Mouse (Mus musculus) urinary bladder, postnatal 14 days (tissue): ENCODE measurements around the gene Tmem107.

Experiments
- DNase-seq: peaks from one replicate; pipeline ENCODE4 v3.0.0; 2021; ENCODE audit warnings: low spot score

Gene Tmem107

GRCm38 (mm10) chr11:69106842-69107241 lies 36.2 kb downstream of the Tmem107 start:
- DNase-seq, result no peak

GRCm38 (mm10) chr11:69107676-69108075 lies 37.1 kb downstream of the Tmem107 start:
- no peak for DNase-seq

DNA sequence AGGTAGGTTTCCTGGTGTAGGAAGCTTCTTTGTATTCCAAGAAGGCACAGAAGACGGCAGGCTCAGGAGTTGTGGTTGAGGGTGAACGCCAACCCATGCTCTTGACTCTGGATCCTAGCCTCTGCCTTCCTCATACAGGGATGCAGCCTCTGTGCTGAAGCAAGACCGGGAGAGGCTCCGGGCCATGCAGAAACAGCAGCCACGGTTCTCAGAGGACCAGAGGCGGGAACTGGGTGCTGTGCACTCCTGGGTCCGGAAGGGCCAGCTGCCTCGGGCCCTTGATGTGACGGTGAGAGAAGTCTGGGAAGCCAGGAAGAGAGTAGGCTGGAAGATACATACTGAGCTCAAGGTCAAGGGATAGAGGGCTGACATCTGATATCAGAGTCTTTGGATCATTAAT lies 37.6 kb downstream of the Tmem107 start:
- no peak for DNase-seq

DNA sequence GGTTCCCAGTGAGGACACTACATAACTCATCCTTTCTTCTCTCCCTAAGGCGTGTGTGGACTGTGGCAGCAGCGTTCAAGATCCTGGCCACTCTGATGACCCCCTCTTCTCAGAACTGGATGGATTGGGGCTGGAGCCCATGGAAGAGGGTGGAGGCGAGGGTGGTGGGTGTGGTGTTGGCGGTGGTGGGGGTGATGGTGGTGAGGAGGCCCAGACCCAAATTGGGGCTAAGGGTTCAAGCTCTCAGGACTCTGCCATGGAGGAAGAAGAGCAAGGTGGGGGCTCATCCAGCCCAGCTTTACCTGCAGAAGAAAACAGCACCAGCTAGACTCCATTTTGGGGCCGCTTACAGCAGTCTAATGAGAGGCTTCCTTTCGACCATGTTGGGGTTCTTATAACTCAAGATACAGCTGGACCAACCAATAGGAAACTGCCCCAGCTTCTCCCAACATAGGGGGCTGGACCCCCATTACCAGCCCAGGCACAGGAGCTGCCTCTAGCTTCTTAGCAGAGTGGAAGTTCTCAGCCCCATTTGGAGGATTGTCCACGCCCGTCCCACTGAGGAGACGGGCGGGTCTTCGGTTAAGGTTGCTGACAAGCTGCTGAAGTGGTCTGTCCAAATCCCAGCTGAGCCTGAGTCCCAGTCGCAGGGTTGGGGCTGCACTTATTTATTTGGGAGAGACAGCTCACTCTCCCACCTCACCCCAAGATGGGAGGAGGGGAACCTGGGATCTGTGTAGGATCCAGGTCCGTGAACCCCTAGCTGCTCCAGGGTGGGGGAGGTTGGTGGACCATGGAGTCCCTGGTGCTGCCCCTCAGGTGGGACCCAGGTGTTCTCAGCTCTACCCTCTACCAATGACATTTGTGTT lies 38.7 kb downstream of the Tmem107 start:
- no peak for DNase-seq

DNA sequence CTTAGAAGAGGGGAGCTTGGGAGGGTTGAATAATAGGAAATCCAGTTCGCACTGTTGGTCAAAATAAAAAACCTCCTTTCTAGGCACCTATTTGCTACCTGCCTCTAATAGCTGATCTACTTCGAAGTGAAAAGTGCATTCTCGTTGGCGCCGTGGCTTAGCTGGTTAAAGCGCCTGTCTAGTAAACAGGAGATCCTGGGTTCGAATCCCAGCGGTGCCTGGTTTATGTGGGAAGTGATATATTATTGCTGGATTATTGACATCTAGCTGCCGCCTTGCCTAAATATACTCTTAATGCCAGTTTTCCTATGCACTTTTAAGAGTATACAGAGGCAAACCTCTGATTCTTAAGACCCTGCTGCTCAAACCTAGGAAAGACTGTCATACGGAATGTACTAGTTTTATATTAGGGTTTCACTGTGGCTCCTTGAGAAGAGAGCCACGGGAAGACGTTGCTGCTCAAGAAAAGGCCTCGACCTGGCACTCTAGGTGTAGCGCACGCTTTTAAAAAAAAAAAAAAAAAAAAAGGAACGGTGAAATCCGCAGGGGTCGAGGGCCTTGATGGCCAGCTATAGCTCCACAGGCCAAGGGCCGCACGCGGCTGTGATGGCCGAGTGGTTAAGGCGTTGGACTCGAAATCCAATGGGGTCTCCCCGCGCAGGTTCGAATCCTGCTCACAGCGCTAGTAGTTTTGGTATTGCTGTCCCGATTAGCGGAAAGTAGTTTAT lies 39.9 kb downstream of the Tmem107 start:
- peak; percentile 94 for DNase-seq

DNA sequence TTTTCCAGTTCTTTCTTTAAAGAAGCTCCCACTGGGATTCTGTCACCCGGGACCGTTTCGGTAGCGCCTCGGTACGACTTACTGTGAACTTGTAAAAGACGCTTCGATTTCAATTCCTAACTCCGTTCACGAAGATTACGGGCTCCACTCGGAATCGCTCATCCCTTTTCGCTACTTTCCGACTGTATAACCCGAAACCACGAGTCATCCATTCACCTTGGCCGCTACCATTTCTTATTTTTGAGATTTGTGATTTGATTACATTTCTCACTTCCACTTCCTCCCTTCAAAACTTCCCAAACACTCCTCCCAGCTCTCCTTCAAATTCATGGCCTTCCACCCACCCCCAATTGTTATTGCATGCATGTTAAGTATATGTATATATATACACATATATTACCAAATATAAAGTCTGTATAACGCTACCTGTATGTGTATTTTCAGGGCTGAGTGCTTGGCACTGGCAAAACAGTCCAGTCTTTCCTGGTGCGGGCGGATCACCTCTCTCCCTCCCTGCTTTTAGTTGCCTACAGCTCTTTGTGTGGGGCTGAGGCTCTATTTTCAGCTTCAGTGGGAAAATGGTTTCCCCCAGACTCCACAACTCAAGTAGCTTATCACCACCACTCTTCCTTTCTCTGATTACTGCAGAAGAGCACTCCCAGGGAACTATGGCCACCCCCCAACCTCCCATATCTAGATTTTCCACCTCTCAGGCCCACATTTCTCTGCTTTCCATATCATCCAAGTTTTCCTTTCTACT lies 40.6 kb downstream of the Tmem107 start:
- DNase-seq, result no peak

GRCm38 (mm10) chr11:69111865-69112264 lies 41.3 kb downstream of the Tmem107 start:
- DNase-seq, result no peak

DNA sequence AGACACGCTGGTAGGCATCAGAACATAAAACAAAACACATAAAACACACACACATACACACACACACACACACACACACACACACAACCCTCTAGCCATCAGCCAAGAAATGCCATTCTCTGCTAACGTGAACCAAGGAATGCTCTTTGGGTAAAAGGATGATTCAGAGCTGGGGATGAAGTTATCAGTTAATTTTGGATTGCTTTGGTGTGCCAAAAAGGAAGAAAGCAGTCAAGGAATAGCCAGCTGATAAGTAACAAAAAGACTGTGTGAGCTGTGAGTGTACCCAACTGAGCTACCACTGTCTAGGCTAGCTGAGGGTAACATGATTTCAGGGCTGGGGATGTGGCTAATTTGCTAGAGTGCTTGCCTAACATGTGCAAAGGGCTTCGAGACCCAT lies 43.4 kb downstream of the Tmem107 start:
- DNase-seq, result no peak

GRCm38 (mm10) chr11:69114621-69115020 lies 44.0 kb downstream of the Tmem107 start:
- no peak for DNase-seq

GRCm38 (mm10) chr11:69116843-69117242 lies 46.2 kb downstream of the Tmem107 start:
- DNase-seq, result no peak

GRCm38 (mm10) chr11:69117737-69118695 lies 47.4 kb downstream of the Tmem107 start:
- DNase-seq, result peak; percentile 70

DNA sequence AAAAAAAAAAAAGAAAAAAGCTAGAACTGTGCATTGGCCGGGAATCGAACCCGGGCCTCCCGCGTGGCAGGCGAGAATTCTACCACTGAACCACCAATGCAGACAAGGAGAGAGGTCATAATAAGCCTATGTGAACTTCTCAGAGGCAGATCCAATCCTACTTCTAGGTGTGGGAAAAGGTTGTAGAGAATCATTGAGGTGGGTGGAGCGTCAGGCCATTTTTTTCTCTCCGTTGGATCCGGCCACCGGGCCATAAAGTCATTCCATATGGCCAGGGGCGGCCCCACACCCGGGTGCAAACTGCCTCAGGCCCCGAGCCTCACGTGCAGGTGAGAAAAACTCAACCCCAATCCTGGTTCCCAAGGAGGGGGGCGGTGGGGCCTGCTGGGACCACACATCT lies 48.2 kb downstream of the Tmem107 start:
- DNase-seq, result peak; percentile 86

GRCm38 (mm10) chr11:69119446-69120155 lies 49.0 kb downstream of the Tmem107 start:
- no peak for DNase-seq

GRCm38 (mm10) chr11:69120221-69121000 lies 49.8 kb downstream of the Tmem107 start, which contains the start of gene Hes7:
Gene Hes7, plus strand, starts transcription at chr11:69120404.
- DNase-seq, result no peak

GRCm38 (mm10) chr11:69121001-69121740 lies 50.6 kb downstream of the Tmem107 start:
- no peak for DNase-seq

GRCm38 (mm10) chr11:69121741-69122335 lies 51.2 kb downstream of the Tmem107 start:
- DNase-seq, result no peak

- DNase-seq, result peak; percentile 88
Measured at GRCm38 (mm10) chr11:69122336-69122951, 51.8 kb downstream of the Tmem107 start, which contains the start of gene 9130213A22Rik. Gene 9130213A22Rik, minus strand, starts transcription at chr11:69122589.
